Mouse (Mus musculus) monocyte, adult 2 months (primary cell): Measurements from ENCODE around the gene Klf12.

Experiments
- DNase-seq, 2 experiments: peaks; one replicate each; pipeline ENCODE4 v3.0.0; 2022; ENCODE audit warnings: low spot score in 2 of 2, low read depth in 1 of 2

Gene Klf12

GRCm38 (mm10) chr14:100284119-100284860 lies at the start of gene Klf12:
Gene Klf12 (minus strand): TSS chr14:100284679.
- no peak for DNase-seq

- DNase-seq: no peak
Observed at GRCm38 (mm10) chr14:100333369-100333768, 48.9 kb upstream of the Klf12 start.

- no peak for DNase-seq
Observed at GRCm38 (mm10) chr14:100328602-100329276, 44.3 kb upstream of the Klf12 start.

- DNase-seq: no peak
Observed at GRCm38 (mm10) chr14:100324303-100324702, 39.8 kb upstream of the Klf12 start.

- no peak for DNase-seq
Observed at GRCm38 (mm10) chr14:100322012-100322411, 37.5 kb upstream of the Klf12 start.

- DNase-seq: no peak
Observed at GRCm38 (mm10) chr14:100316780-100317179, 32.3 kb upstream of the Klf12 start.

- no peak for DNase-seq
Observed at GRCm38 (mm10) chr14:100314099-100314498, 29.6 kb upstream of the Klf12 start.

GRCm38 (mm10) chr14:100300905-100301304 lies 16.4 kb upstream of the Klf12 start:
- DNase-seq: no peak

- DNase-seq: no peak
Observed at GRCm38 (mm10) chr14:100298892-100299291, 14.4 kb upstream of the Klf12 start.

GRCm38 (mm10) chr14:100286586-100287241 lies 2.2 kb upstream of the Klf12 start:
- DNase-seq: no peak

- DNase-seq: no peak
Observed at GRCm38 (mm10) chr14:100285656-100286585, 1.4 kb upstream of the Klf12 start.

GRCm38 (mm10) chr14:100284861-100285655 lies 579 bp upstream of the Klf12 start:
- no peak for DNase-seq

- no peak for DNase-seq
Observed at GRCm38 (mm10) chr14:100283411-100284118, 914 bp downstream of the Klf12 start.

- no peak for DNase-seq
Observed at GRCm38 (mm10) chr14:100282651-100283050, 1.8 kb downstream of the Klf12 start.

- no peak for DNase-seq
Observed at GRCm38 (mm10) chr14:100281734-100282133, 2.7 kb downstream of the Klf12 start.

GRCm38 (mm10) chr14:100274179-100274578 lies 10.3 kb downstream of the Klf12 start:
- no peak for DNase-seq

GRCm38 (mm10) chr14:100260531-100260930 lies 23.9 kb downstream of the Klf12 start:
- no peak for DNase-seq

GRCm38 (mm10) chr14:100243046-100243445 lies 41.4 kb downstream of the Klf12 start:
- no peak for DNase-seq

GRCm38 (mm10) chr14:100239874-100240273 lies 44.6 kb downstream of the Klf12 start:
- no peak for DNase-seq

- DNase-seq: no peak
Observed at GRCm38 (mm10) chr14:100236757-100237156, 47.7 kb downstream of the Klf12 start.
